Mouse (Mus musculus) embryonic facial prominence, embryonic 15.5 days (tissue): ENCODE measurements around the gene Ccdc185. TPM values are rescaled to one million over a fixed set of nuclear protein-coding genes. Genes with fewer than 3 reads are reported as not detected.

ENCODE experiments used
- ATAC-seq: fragments of 200-750 bp; cut with Nextera tagmentation; 2 replicates; pipeline ENCODE4 v1.8.0; 2017; ENCODE audit warnings: low read depth, moderate TSS enrichment; ENCODE audit not compliant: insufficient number of reproducible peaks, low FRiP score, low TSS enrichment
- H3K27ac ChIP-seq: fragments of 300-500 bp; sonication (generic); replicated peaks from 2 replicates; pipeline ENCODE4 v1.5.1; 2015; ENCODE audit warnings: mild to moderate bottlenecking, inconsistent platforms
- H3K27me3 ChIP-seq: fragments of 300-500 bp; sonication (generic); 2 replicates; pipeline ENCODE4 v1.6.1; 2015; ENCODE audit warnings: inconsistent platforms
- H3K36me3 ChIP-seq: fragments of 300-500 bp; sonication (generic); 2 replicates; pipeline ENCODE4 v1.6.1; 2015; ENCODE audit warnings: mild to moderate bottlenecking, inconsistent platforms
- H3K4me1 ChIP-seq: fragments of 300-500 bp; sonication (generic); 2 replicates; pipeline ENCODE4 v1.6.1; 2015; ENCODE audit warnings: inconsistent platforms
- H3K4me2 ChIP-seq: fragments of 300-500 bp; sonication (generic); replicated peaks from 2 replicates; pipeline ENCODE4 v1.6.1; 2015; ENCODE audit warnings: mild to moderate bottlenecking, inconsistent platforms
- H3K4me3 ChIP-seq: fragments of 300-500 bp; sonication (generic); replicated peaks from 2 replicates; pipeline ENCODE4 v1.5.1; 2015; ENCODE audit warnings: mild to moderate bottlenecking, inconsistent platforms
- H3K9ac ChIP-seq: fragments of 300-500 bp; sonication (generic); 2 replicates; pipeline ENCODE4 v1.6.1; 2015; ENCODE audit warnings: inconsistent platforms
- H3K9me3 ChIP-seq: fragments of 300-500 bp; sonication (generic); replicated peaks from 2 replicates; pipeline ENCODE4 v1.6.1; 2016; ENCODE audit warnings: inconsistent platforms
- WGBS: fragments of 180-500 bp; shearing (Covaris S2); methylation state at CpG from one replicate; pipeline ENCODE4 v1.1.7; 2015; 5-methylcytosine and 5-hydroxymethylcytosine counted together
- polyA plus RNA-seq: library from polyadenylated mRNA; unstranded; fragments of >200 nt; fragmentation: Nextera tagmentation; extraction: Ambion mirVana; gene quantifications from 2 replicates; pipeline ENCODE4 v1.2.1, GENCODE M21; 2015

Ccdc185 gene
- not detected in 2 replicates for polyA plus RNA-seq

- H3K4me2 ChIP-seq = no peak within 1 kb of the TSS
- WGBS = 93% methylated on average over 9 of the region's 9 CpGs
- H3K9me3 ChIP-seq = no peaks in the 10 kb centered on the region
- H3K9ac ChIP-seq = no peak within 1 kb of the TSS
- no peaks in the 10 kb centered on the region for H3K4me1 ChIP-seq
- no peak within 1 kb of the TSS for H3K27ac ChIP-seq
- H3K4me3 ChIP-seq = no peak within 1 kb of the TSS
- H3K36me3 ChIP-seq = no peaks in the 10 kb centered on the region
- 0 out of 2 replicates have a peak, but pooled peaks cover 2% of the 10 kb centered on the region for H3K27me3 ChIP-seq
- ATAC-seq = no peak
Measured at GRCm38 (mm10) chr1:182749080-182749479, at the start of gene Ccdc185. TSS of gene Ccdc185 (minus strand) at chr1:182749180.

DNA sequence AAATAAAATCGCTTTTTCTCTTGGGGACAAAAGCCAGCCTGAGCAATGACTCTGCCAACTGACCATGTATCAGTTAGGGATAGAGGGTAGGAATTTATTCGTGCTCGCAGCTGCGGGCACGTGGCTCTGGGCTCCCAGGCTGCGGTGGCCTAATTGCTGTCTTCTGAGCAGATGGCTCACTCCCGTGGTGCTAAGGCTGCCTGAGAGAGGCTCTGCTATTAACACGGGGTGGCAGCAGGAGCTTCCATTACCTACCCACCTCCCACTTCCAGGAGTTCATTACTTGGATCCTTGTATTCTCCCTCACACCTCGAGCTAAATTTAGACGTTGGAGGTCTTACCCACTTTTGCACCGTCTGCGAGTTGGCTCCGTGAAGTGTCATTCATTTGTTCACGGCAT, 48.1 kb upstream of the Ccdc185 start:
- Histone ChIP-seq H3K36me3 (no peaks in the 10 kb centered on the region), H3K4me1 (peaks cover 14% of the 10 kb centered on the region), H3K9ac (no peak overlapping the region), H3K4me2 (no peak overlapping the region), H3K27me3 (no peaks in the 10 kb centered on the region), H3K4me3 (no peak overlapping the region), H3K27ac (no peak overlapping the region), H3K9me3 (no peaks in the 10 kb centered on the region)
- no peak for ATAC-seq
- WGBS = 82% methylated on average over 14 of the region's 14 CpGs

DNA sequence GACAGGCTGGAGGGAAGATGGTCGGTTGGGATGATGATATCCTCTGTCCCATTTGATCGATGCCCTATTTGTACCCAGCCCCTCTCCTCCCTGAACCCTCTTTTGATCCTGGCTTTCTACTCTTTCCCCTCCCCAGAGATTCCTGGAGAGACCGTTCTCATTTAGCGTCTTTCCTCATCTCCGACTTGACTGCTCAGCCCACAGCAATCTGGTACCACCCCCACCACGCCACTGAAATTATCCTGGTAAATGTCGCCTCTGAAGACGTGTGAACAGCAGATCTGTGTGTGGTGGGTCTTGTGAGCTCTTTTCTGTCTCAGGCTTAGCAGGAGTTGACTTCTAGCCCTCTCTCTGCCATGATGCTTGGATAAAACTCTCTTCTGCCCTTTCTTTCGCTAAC, 45.6 kb upstream of the Ccdc185 start:
- Histone ChIP-seq H3K4me1 (peaks cover 15% of the 10 kb centered on the region), H3K4me3 (no peak overlapping the region), H3K27ac (no peak overlapping the region), H3K27me3 (no peaks in the 10 kb centered on the region), H3K36me3 (no peaks in the 10 kb centered on the region), H3K4me2 (no peak overlapping the region), H3K9ac (no peak overlapping the region), H3K9me3 (no peaks in the 10 kb centered on the region)
- 85% methylated on average over 9 of the region's 9 CpGs for WGBS
- no peak for ATAC-seq

GRCm38 (mm10) chr1:182794221-182794620, 45.2 kb upstream of the Ccdc185 start:
- 80% methylated on average over 10 of the region's 10 CpGs for WGBS
- no peak overlapping the region for H3K27ac ChIP-seq

DNA sequence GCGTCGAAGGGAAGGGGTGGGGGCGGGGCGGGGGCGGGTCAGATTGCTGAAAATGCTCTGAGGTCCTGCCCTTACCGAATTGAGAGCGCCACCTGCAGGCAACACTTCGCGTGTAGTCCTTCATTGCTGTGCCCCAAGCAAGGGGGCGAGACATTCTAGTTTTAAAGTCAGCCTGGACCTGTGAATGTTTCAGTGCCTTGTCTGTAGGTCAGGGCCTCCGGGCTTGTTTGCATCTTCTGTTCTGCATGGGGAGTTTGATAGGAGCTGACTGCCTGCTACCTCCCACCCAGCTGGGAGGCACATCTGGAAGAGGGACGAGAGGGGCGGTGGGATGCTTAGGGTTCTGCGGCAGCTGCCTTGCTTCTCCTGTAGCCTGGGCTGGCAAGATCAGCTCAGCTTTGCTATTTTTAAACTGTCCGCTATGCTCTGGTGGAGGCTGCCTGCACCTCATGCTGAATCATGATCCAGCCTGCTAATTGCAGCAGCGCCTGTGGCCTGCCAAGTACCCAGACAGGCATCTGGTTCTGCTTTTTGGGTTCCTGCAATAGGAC, 43.6 kb upstream of the Ccdc185 start:
- WGBS = 9% methylated on average over 16 of the region's 16 CpGs
- H3K36me3 ChIP-seq = no peaks in the 10 kb centered on the region
- no peak overlapping the region; the same call in 1 of the 2 replicates for H3K4me3 ChIP-seq
- peaks cover 17% of the 10 kb centered on the region for H3K4me1 ChIP-seq
- H3K9ac ChIP-seq = no peak overlapping the region
- peak overlapping the region; percentile 75 for H3K27ac ChIP-seq
- H3K27me3 ChIP-seq = no peaks in the 10 kb centered on the region
- peak; percentile 74; the same call in 1 of the 2 replicates for ATAC-seq
- H3K4me2 ChIP-seq = peak overlapping the region; percentile 37
- H3K9me3 ChIP-seq = no peaks in the 10 kb centered on the region

More at GRCm38 (mm10) chr1:182794221-182794620, 45.2 kb upstream of the Ccdc185 start:
- Histone ChIP-seq H3K4me3 (no peak overlapping the region), H3K27me3 (no peaks in the 10 kb centered on the region), H3K36me3 (no peaks in the 10 kb centered on the region), H3K9ac (no peak overlapping the region), H3K4me1 (peaks cover 15% of the 10 kb centered on the region), H3K9me3 (no peaks in the 10 kb centered on the region), H3K4me2 (no peak overlapping the region)
- ATAC-seq = no peak

DNA sequence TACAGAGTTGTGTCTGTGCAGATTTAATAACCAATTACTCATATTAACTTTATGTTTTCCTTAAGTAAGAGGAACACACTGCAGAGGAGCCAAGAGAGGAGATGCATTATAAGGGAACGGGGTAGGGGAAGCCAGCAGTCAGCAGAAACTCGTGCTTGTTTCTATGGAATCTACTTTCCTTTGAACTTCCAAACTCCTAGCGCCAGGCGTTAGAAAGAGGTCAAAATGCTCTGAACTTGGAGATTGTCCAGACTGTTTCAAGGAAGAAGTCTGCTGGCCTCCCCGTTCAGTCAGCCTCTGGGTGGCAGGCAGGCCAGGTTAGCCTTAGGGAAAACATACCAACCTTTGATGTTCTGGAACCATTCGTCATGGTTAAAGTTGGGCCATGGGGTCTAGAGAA, 39.9 kb upstream of the Ccdc185 start:
- WGBS = 36% methylated on average over 6 of the region's 6 CpGs

DNA sequence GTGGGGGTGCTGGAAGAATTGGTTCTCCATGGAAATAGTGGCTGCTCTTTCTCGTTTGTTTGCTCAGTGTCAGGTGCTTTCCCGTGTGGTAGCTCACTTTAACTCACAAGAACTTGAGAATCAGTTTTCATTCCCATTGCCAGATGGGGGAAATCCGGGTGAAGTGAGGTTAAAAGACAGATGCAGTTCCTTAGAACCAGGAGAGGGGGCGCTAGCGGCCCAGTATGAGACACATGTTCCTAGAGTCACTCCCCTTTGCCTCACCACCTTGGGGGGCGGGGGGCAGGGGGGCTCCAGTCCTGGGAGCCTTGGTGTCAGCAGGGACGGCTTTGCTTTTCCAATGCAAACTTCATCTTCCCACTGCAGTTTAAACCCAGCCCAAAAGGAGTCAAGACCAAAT, 38.0 kb upstream of the Ccdc185 start:
- Histone ChIP-seq H3K36me3 (no peaks in the 10 kb centered on the region), H3K27me3 (no peaks in the 10 kb centered on the region), H3K4me2 (no peak overlapping the region), H3K9ac (no peak overlapping the region), H3K4me3 (no peak overlapping the region), H3K9me3 (no peaks in the 10 kb centered on the region), H3K27ac (no peak overlapping the region), H3K4me1 (peaks cover 11% of the 10 kb centered on the region)
- no peak for ATAC-seq
- 47% methylated on average over 7 of the region's 7 CpGs for WGBS

More for the DNA sequence above, 39.9 kb upstream of the Ccdc185 start:
- Histone ChIP-seq H3K4me1 (peaks cover 25% of the 10 kb centered on the region), H3K36me3 (no peaks in the 10 kb centered on the region), H3K4me2 (no peak overlapping the region), H3K27me3 (no peaks in the 10 kb centered on the region), H3K27ac (0 out of 2 replicates have a peak overlapping the region, but pooled peaks have one; percentile 11), H3K4me3 (no peak overlapping the region), H3K9me3 (no peaks in the 10 kb centered on the region), H3K9ac (no peak overlapping the region)
- no peak for ATAC-seq

DNA sequence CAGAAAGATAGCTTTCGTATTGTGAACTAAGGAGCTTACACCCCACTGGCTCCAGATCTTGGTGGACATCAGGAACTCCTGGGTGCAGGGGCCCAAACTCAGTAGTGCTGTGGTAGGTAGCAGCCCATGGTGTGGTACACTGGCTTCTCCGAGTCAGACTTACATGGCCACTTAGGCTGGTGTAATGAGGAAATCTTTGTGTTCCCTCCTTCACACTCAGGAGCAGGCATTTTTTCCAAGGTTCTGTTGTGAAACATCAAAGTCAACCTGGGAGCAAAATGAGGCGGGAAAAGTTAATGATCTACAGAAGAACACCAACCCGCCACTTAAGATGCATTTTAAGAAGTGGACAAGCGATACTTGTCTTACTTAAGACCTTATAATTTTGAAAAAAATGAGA, 36.5 kb upstream of the Ccdc185 start:
- no peak overlapping the region for H3K27ac ChIP-seq
- no peaks in the 10 kb centered on the region for H3K27me3 ChIP-seq
- WGBS = 84% methylated on average over 5 of the region's 5 CpGs
- ATAC-seq = no peak
- H3K9ac ChIP-seq = no peak overlapping the region
- no peak overlapping the region for H3K4me2 ChIP-seq
- no peak overlapping the region for H3K4me3 ChIP-seq
- H3K4me1 ChIP-seq = peaks cover 10% of the 10 kb centered on the region
- no peaks in the 10 kb centered on the region for H3K36me3 ChIP-seq
- H3K9me3 ChIP-seq = no peaks in the 10 kb centered on the region

- no peak for ATAC-seq
- no peaks in the 10 kb centered on the region for H3K9me3 ChIP-seq
- H3K4me2 ChIP-seq = no peak overlapping the region
- H3K4me1 ChIP-seq = peaks cover 10% of the 10 kb centered on the region
- no peaks in the 10 kb centered on the region for H3K36me3 ChIP-seq
- 61% methylated on average over 3 of the region's 3 CpGs for WGBS
- H3K9ac ChIP-seq = no peak overlapping the region
- H3K27me3 ChIP-seq = no peaks in the 10 kb centered on the region
- no peak overlapping the region for H3K27ac ChIP-seq
- H3K4me3 ChIP-seq = no peak overlapping the region
Measured at GRCm38 (mm10) chr1:182784784-182785183, 35.8 kb upstream of the Ccdc185 start.

- ATAC-seq = no peak
Measured at GRCm38 (mm10) chr1:182783774-182784173, 34.8 kb upstream of the Ccdc185 start.

DNA sequence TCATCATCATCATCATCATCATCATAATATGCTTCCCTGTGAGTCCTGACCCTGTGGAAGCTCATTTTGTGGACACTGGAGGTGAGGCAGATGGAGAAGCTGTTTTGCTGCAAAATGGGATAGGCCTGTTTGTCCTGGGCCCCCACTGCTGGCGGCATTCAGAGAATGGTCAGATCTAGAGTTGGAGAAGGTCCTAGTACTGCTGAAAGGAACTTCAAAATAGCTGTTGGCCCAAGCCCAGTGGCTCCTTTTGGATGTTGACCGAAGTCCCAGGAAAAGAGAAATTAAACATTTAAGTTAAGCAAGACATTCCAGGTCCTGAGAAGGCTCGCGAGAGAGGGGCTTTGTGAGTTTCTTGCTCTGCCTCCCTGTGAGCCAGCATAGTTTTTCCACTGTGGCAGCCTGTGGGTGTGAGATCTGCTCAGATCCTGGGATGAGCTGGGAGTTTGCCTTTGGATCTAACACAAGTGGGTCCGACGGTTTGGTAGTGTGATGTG, 30.1 kb upstream of the Ccdc185 start:
- H3K27me3 ChIP-seq = no peaks in the 10 kb centered on the region
- H3K9ac ChIP-seq = no peak overlapping the region
- WGBS = 87% methylated on average over 6 of the region's 6 CpGs
- no peak overlapping the region for H3K4me3 ChIP-seq
- no peaks in the 10 kb centered on the region for H3K36me3 ChIP-seq
- no peaks in the 10 kb centered on the region for H3K9me3 ChIP-seq
- ATAC-seq = no peak
- H3K4me1 ChIP-seq = no peaks in the 10 kb centered on the region
- no peak overlapping the region for H3K27ac ChIP-seq
- no peak overlapping the region for H3K4me2 ChIP-seq

More at GRCm38 (mm10) chr1:182783774-182784173, 34.8 kb upstream of the Ccdc185 start:
- H3K4me1 ChIP-seq = peaks cover 10% of the 10 kb centered on the region
- no peak overlapping the region for H3K4me2 ChIP-seq
- no peaks in the 10 kb centered on the region for H3K9me3 ChIP-seq
- H3K9ac ChIP-seq = no peak overlapping the region
- no peaks in the 10 kb centered on the region for H3K27me3 ChIP-seq
- 78% methylated on average over 7 of the region's 7 CpGs for WGBS
- no peaks in the 10 kb centered on the region for H3K36me3 ChIP-seq
- no peak overlapping the region for H3K4me3 ChIP-seq
- no peak overlapping the region for H3K27ac ChIP-seq

- no peak overlapping the region for H3K4me3 ChIP-seq
- H3K4me1 ChIP-seq = no peaks in the 10 kb centered on the region
- no peaks in the 10 kb centered on the region for H3K9me3 ChIP-seq
- ATAC-seq = no peak
- no peak overlapping the region for H3K9ac ChIP-seq
- no peak overlapping the region for H3K4me2 ChIP-seq
- no peaks in the 10 kb centered on the region for H3K36me3 ChIP-seq
- 77% methylated on average over 13 of the region's 13 CpGs for WGBS
- H3K27me3 ChIP-seq = no peaks in the 10 kb centered on the region
- no peak overlapping the region for H3K27ac ChIP-seq
Measured at GRCm38 (mm10) chr1:182778225-182778624, 29.2 kb upstream of the Ccdc185 start.
